Mouse (Mus musculus) erythroblast, embryonic 14.5 days (primary cell): ENCODE data around the gene Sv2c.

Source experiments
- GATA1 ChIP-seq: IDR thresholded peaks from 2 replicates; pipeline ENCODE4 v1.6.1; 2012; ENCODE audit warnings: low read length, inconsistent platforms, mixed read lengths
- TAL1 ChIP-seq: IDR thresholded peaks from 3 replicates; pipeline ENCODE4 v1.6.1; 2012; ENCODE audit warnings: low read length, inconsistent platforms, mixed read lengths

DNA sequence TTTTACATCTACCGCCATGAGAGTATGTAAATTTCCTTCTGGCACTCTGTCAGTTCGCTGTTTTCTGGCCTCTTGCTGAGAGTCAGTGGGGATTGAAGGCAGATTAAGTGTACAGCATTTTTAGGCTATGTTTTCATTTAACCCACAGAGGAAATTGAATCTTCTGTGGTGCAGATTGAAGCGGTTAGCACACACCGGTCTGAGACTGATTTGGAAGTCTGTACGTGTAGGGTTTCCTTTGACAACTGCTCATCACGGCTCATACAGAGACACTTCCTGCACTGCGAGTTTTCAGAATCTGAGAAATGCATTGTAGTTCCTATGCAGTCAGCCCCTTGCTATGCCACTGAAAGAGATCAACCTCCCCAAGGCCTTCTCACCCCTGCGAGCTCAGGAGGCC, 168.2 kb downstream of the Sv2c start:
- no peak for TF ChIP-seq TAL1
- no peak for TF ChIP-seq GATA1
